Mouse (Mus musculus) small intestine, adult 2 months (tissue): ENCODE results near the gene Sipa1l3. TPM values are rescaled to one million over a fixed set of nuclear protein-coding genes. Genes with fewer than 3 reads are reported as not detected.

ENCODE experiments used
- H3K27ac ChIP-seq: fragments of 200-500 bp; 2 replicates; pipeline ENCODE4 v1.5.1; 2012; ENCODE audit warnings: low read depth, low read length, control low read depth, inconsistent platforms; ENCODE audit not compliant: insufficient read depth
- H3K27me3 ChIP-seq: fragments of 200-500 bp; 2 replicates; pipeline ENCODE4 v1.6.1; 2012; ENCODE audit warnings: mild to moderate bottlenecking, moderate library complexity, low read length, inconsistent platforms; ENCODE audit not compliant: control insufficient read depth, insufficient read depth
- H3K36me3 ChIP-seq: fragments of 200-500 bp; 2 replicates; pipeline ENCODE4 v1.6.1; 2012; ENCODE audit warnings: mild to moderate bottlenecking, low read length, control low read depth, inconsistent platforms; ENCODE audit not compliant: control insufficient read depth, insufficient read depth
- H3K4me1 ChIP-seq: fragments of 200-500 bp; 2 replicates; pipeline ENCODE4 v1.6.1; 2012; ENCODE audit warnings: low read length, inconsistent platforms, mixed read lengths; ENCODE audit not compliant: control insufficient read depth, insufficient read depth, insufficient read length
- H3K4me3 ChIP-seq: fragments of 200-500 bp; 2 replicates; pipeline ENCODE4 v1.5.1; 2012; ENCODE audit warnings: low read depth, mild to moderate bottlenecking, control low read depth, inconsistent platforms, low read length, moderate library complexity
- CTCF ChIP-seq: fragments of 200-500 bp; IDR thresholded peaks from 2 replicates; pipeline ENCODE4 v1.5.1; 2012; ENCODE audit warnings: low read depth, mild to moderate bottlenecking, control low read depth, inconsistent platforms, low read length, moderate library complexity, mixed read lengths; ENCODE audit not compliant: insufficient replicate concordance, insufficient read length; ENCODE audit errors: extremely low read depth
- POLR2A ChIP-seq: fragments of 200-500 bp; IDR thresholded peaks from 2 replicates; pipeline ENCODE4 v1.6.1; 2012; ENCODE audit warnings: low read depth, mild to moderate bottlenecking, control low read depth, inconsistent platforms, low read length, moderate library complexity
- WGBS: fragments of 180-500 bp; shearing (Covaris S2); methylation state at CpG from one replicate; pipeline ENCODE4 v1.1.7; 2018; 5-methylcytosine and 5-hydroxymethylcytosine counted together
- polyA plus RNA-seq: library from polyadenylated mRNA; depleted of rRNA; stranded (reverse); fragments of >200 nt; gene quantifications from 2 replicates; pipeline ENCODE4 v1.2.3, GENCODE M21; 2012

The Sipa1l3 gene
- polyA plus RNA-seq, 1 experiment, result 192 TPM

GRCm38 (mm10) chr7:29399056-29399455 is 119.4 kb downstream of the Sipa1l3 start:
- WGBS, result 93% methylated on average over 9 of the region's 9 CpGs
- no peaks in the 10 kb centered on the region for H3K27me3 ChIP-seq
- peaks cover 55% of the 10 kb centered on the region for H3K36me3 ChIP-seq
- no peak overlapping the region for H3K4me3 ChIP-seq
- H3K27ac ChIP-seq, result no peak overlapping the region
- no peak for TF ChIP-seq POLR2A
- TF ChIP-seq CTCF, result no peak
- 0 out of 2 replicates have a peak, but pooled peaks cover 3% of the 10 kb centered on the region for H3K4me1 ChIP-seq

- peaks cover 59% of the 10 kb centered on the region for H3K36me3 ChIP-seq
- TF ChIP-seq CTCF, result no peak
- no peak for TF ChIP-seq POLR2A
- H3K4me1 ChIP-seq, result peaks cover 14% of the 10 kb centered on the region
- H3K27ac ChIP-seq, result no peak overlapping the region
- 60% methylated on average over 3 of the region's 3 CpGs for WGBS
- no peaks in the 10 kb centered on the region for H3K27me3 ChIP-seq
- H3K4me3 ChIP-seq, result no peak overlapping the region
Measured at GRCm38 (mm10) chr7:29397486-29397885, 121.0 kb downstream of the Sipa1l3 start.

- TF ChIP-seq CTCF (no peak), POLR2A (no peak)
- 81% methylated on average over 16 of the region's 16 CpGs for whole genome bisulfite sequencing
- no peak overlapping the region for H3K27ac ChIP-seq
- H3K4me1 ChIP-seq, result peaks cover 20% of the 10 kb centered on the region
- H3K4me3 ChIP-seq, result no peak overlapping the region
- H3K27me3 ChIP-seq, result no peaks in the 10 kb centered on the region
- H3K36me3 ChIP-seq, result peaks cover 60% of the 10 kb centered on the region
Measured at GRCm38 (mm10) chr7:29396943-29397340, 121.5 kb downstream of the Sipa1l3 start.

GRCm38 (mm10) chr7:29396216-29396942 is 122.1 kb downstream of the Sipa1l3 start:
- WGBS, result 85% methylated on average over 12 of the region's 12 CpGs
- Histone ChIP-seq H3K4me1 (peaks cover 22% of the 10 kb centered on the region), H3K27me3 (no peaks in the 10 kb centered on the region), H3K27ac (no peak overlapping the region), H3K4me3 (no peak overlapping the region), H3K36me3 (peaks cover 60% of the 10 kb centered on the region)
- TF ChIP-seq CTCF (no peak), POLR2A (no peak)

GRCm38 (mm10) chr7:29395179-29395578 is 123.3 kb downstream of the Sipa1l3 start:
- H3K4me3 ChIP-seq, result no peak overlapping the region
- no peak overlapping the region for H3K27ac ChIP-seq
- TF ChIP-seq POLR2A (no peak), CTCF (no peak)
- H3K4me1 ChIP-seq, result peaks cover 22% of the 10 kb centered on the region
- H3K36me3 ChIP-seq, result peaks cover 52% of the 10 kb centered on the region
- 72% methylated on average over 4 of the region's 4 CpGs for WGBS
- H3K27me3 ChIP-seq, result no peaks in the 10 kb centered on the region

- 83% methylated on average over 10 of the region's 10 CpGs for WGBS
- H3K27me3 ChIP-seq, result no peaks in the 10 kb centered on the region
- H3K4me3 ChIP-seq, result no peak overlapping the region
- TF ChIP-seq CTCF, result no peak
- TF ChIP-seq POLR2A, result no peak
- peak overlapping the region; percentile 46 for H3K27ac ChIP-seq
- H3K36me3 ChIP-seq, result peaks cover 37% of the 10 kb centered on the region
- H3K4me1 ChIP-seq, result peaks cover 22% of the 10 kb centered on the region
Measured at GRCm38 (mm10) chr7:29393292-29393691, 125.1 kb downstream of the Sipa1l3 start.

- peaks cover 39% of the 10 kb centered on the region for H3K36me3 ChIP-seq
- H3K4me1 ChIP-seq, result peaks cover 22% of the 10 kb centered on the region
- no peak overlapping the region for H3K4me3 ChIP-seq
- no peak for TF ChIP-seq POLR2A
- no peak for TF ChIP-seq CTCF
- WGBS, result 15% methylated on average over 3 of the region's 3 CpGs
- peak overlapping the region; percentile 46 for H3K27ac ChIP-seq
- no peaks in the 10 kb centered on the region for H3K27me3 ChIP-seq
Measured at GRCm38 (mm10) chr7:29392805-29393204, 125.6 kb downstream of the Sipa1l3 start.
